Mouse (Mus musculus) C2C12 (cell line): ENCODE results near the gene Ankrd40.

ENCODE experiments used
- CTCF ChIP-seq: IDR thresholded peaks from one replicate; pipeline ENCODE4 v1.5.1; 2011; ENCODE audit not compliant: control insufficient read depth, insufficient read depth, insufficient read length
- MYOD1 ChIP-seq: IDR thresholded peaks from one replicate; pipeline ENCODE4 v1.6.1; 2011; ENCODE audit warnings: low read depth; ENCODE audit not compliant: control insufficient read depth, insufficient read length
- MYOG ChIP-seq: IDR thresholded peaks from one replicate; pipeline ENCODE4 v1.6.1; 2011; ENCODE audit not compliant: control insufficient read depth, insufficient read length; ENCODE audit errors: extremely low read depth
- USF1 ChIP-seq: IDR thresholded peaks from one replicate; pipeline ENCODE4 v1.6.1; 2011; ENCODE audit warnings: low read depth, mild to moderate bottlenecking, control low read depth, moderate library complexity

- TF ChIP-seq CTCF = no peak
- TF ChIP-seq MYOG = no peak
- TF ChIP-seq MYOD1 = no peak
- TF ChIP-seq USF1 = no peak
These were observed 5.2 kb upstream of the Ankrd40 start for GRCm38 (mm10) chr11:94322636-94323035.
